Mouse (Mus musculus) thymus, adult 2 months (tissue): ENCODE measurements around the gene Nell1.

Source experiments
- CTCF ChIP-seq: fragments of 200-500 bp; IDR thresholded peaks from 2 replicates; pipeline ENCODE4 v1.5.1; 2012; ENCODE audit warnings: mild to moderate bottlenecking, control low read depth, low read length, moderate library complexity, borderline replicate concordance; ENCODE audit not compliant: control insufficient read depth, poor library complexity, insufficient read depth; ENCODE audit errors: extremely low read depth
- POLR2A ChIP-seq: fragments of 200-500 bp; IDR thresholded peaks from 2 replicates; pipeline ENCODE4 v1.6.1; 2012; ENCODE audit warnings: mild to moderate bottlenecking, low read length, control low read depth, moderate library complexity; ENCODE audit not compliant: control insufficient read depth, poor library complexity, insufficient read depth; ENCODE audit errors: extremely low read depth

DNA sequence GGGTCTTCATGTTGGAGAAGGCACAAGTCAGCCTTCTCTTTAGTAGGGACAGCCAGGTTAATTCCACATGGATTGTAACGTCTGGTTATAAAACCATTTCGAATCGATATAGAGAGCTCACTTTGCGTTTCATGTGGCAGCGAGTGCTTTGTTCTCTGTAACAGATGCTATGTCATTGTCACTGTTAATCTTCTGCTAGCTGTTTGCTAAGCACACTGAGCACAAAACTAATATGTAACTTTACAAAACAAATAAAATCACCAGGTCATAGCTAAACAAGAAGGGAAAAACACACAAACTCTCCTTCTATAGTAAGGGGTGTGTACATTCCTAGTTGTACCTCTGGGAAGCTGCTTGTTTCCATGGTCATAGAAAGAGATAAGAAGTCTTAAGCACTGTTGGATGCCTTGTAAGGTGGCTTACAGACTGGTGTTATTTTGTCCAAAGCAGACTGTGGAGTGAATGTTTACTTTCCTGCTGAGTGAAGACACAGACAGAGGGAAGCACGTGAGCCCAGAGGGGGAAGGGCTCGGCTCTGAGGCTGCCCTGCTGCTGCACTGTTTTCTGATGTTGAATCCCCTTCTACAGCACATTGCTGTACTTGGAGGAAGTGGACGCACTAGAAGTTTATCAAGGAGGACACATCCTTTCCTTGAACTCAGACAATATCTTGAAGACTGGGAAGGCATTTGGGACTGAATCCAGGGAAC is 131.1 kb downstream of the Nell1 start:
- TF ChIP-seq POLR2A (no peak), CTCF (no peak)
